ENCODE assay signal across 8 mouse cellular contexts in the genomic region with DNA sequence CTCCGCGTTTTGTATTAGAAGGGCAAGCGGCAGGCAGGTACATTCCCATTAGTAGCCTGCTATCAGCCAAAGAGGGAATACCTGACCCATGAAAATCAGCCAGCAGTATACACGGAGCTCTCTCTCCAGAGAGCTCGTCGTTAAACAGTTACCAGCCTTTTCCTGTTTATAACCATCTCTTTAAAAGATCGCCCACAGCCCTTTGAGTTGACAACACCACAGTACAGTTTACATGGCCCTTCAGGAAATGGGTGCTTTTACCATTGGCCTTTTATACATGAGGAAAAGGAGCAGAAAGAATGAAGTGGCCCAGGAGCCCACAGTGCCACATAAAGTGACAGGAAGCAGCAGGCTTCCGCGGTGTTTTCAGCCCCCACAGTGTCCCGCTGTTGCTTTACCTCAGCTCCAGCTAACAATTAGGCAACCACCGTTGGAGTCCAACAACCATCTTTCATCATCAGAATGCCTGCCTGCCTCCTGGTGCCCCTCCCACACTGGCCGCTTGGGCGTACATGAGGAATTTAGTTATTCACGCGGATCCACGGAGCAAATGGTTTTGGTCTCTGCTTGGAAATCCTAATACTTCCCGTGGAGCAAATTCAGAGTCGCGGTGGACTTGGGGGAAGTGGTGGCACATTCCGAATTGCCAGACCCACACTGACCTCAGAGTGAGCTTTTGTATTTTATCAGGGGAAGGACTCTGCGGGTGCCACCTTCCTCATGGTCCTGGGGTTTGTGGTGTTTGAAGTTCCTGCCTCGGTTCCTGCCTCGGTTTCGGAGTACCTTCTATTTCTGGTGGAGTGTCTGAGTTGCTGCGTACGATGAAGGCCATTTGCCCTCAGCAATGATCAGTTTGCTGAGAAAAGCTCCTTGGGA. TPM values are rescaled to one million over a fixed set of nuclear protein-coding genes. Genes with fewer than 3 reads are reported as not detected.
DNase-seq lines count a peak whose midpoint lies in the region; TF ChIP-seq lines count a peak whose summit lies in the region.

No protein-coding gene starts in this region.

- no peak overlapping the region for H3K27ac ChIP-seq in testis, adult 2 months (ENCODE audit: control insufficient read depth, insufficient read depth, low read depth, low read length)

- no peak for TF ChIP-seq CTCF in testis, adult 2 months (IDR thresholded peaks at IDR 0.05; ENCODE audit: control insufficient read depth, insufficient read depth, insufficient replicate concordance, low read depth, low read length)

- TF ChIP-seq POLR2A in testis, adult 2 months (IDR thresholded peaks at IDR 0.05; ENCODE audit: control insufficient read depth, low read depth, low read length) = no peak

- H3K4me3 ChIP-seq in testis, adult 2 months (ENCODE audit: control insufficient read depth, low read depth, low read length) = peak overlapping the region; percentile 56

- H3K4me1 ChIP-seq in testis, adult 2 months (ENCODE audit: control insufficient read depth, insufficient read depth, low read length) = peaks cover 19% of the 10 kb centered on the region

- H3K27me3 ChIP-seq in testis, adult 2 months (ENCODE audit: control insufficient read depth, insufficient read depth, low read length) = no peaks in the 10 kb centered on the region

- DNase-seq in adrenal gland, postnatal 14 days = peak; percentile 40
- no peak for DNase-seq in adrenal gland, adult 18-20 months (ENCODE audit: low spot score in 2 of 2)
- no peak for DNase-seq in testis, postnatal 10 days (ENCODE audit: low spot score)
- peak; percentile 59 for DNase-seq in liver
- DNase-seq in thymus, postnatal 4 days = peak; percentile 44
- no peak for DNase-seq in cerebellum, postnatal 25 days
- no peak for DNase-seq in spleen, postnatal 14 days (ENCODE audit: low spot score in 2 of 2)

- no peaks in the 10 kb centered on the region for H3K36me3 ChIP-seq in testis, adult 2 months (ENCODE audit: control insufficient read depth, insufficient read depth, low read length)

RNA-seq across cellular contexts. Expression of gene 1700029F12Rik, which starts 50.7 kb away (rescaled TPM):
- total RNA-seq in adrenal gland, postnatal 14 days (2021) = not detected in 2 replicates
- not detected for total RNA-seq in adrenal gland, adult 18-20 months (2021)
- polyA plus RNA-seq in testis, adult 2 months (2012; rRNA removed) = 2,075 and 2,753 TPM in 2 replicates

RNA-seq across cellular contexts. Expression of gene Gcnt4, which starts 59.0 kb away (rescaled TPM):
- total RNA-seq in adrenal gland, postnatal 14 days (2021) = 0.79 and 1.1 TPM in 2 replicates
- under 1 TPM; 0.10 to 0.66 TPM for total RNA-seq in adrenal gland, adult 18-20 months (2021)
- 0.90 and 1.4 TPM in 2 replicates for polyA plus RNA-seq in testis, adult 2 months (2012; rRNA removed)

Comparison
In these comparisons a context has a peak if more than half of its experiments do, and no peak if none do; other contexts are left out.
1. DNase-seq: peak in adrenal gland, postnatal 14 days (single experiment), liver (single experiment) and thymus, postnatal 4 days (single experiment); none in adrenal gland, adult 18-20 months (0 of 2), testis, postnatal 10 days (single experiment), cerebellum, postnatal 25 days (0 of 2) and spleen, postnatal 14 days (0 of 2).